Mouse (Mus musculus) kidney, adult 8-10 months (tissue): ENCODE data around the gene Jade2.

ENCODE experiments used
- DNase-seq, 2 experiments: peaks; one replicate each; pipeline ENCODE4 v3.0.0; 2022

Gene Jade2

DNA sequence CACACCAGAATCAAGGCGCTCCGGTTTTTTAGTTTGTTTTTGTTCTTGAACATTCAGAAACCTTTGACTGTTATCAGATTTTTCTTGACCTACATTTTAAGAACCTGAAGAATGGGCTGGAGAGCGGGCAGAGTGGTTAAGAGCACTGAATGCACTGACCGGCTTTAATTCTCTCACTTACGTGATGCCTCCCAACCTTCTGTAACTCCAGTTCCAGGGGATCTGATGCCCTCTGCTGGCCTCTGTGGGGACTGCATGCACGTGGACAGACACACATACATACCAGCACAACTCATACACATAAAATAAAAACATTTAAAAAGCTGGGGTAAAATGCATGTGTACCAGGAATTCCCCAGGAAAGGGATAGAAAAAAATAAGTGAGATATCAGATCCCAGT is 71.5 kb downstream of the Jade2 start:
- DNase-seq = peak; percentile 27 to 76

DNA sequence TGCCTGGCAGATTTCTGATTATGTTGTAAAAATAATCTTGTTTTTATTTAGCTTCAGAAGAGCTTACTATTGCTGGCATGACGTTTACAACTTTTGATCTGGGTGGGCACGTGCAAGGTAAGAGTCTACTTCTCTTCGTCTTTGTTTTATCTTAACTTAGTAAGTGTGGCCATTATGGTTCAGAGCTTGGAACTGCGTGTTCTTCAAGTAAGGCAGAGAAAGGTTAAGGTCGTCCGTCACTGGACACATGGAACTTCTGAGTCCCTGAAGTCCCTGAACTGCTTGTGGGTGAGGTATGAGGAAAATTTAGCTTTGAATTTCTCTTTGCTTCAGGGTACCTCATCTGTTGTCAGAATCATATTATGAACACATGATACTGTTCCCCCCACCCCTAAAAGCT is 74.7 kb downstream of the Jade2 start:
- no peak for DNase-seq

DNA sequence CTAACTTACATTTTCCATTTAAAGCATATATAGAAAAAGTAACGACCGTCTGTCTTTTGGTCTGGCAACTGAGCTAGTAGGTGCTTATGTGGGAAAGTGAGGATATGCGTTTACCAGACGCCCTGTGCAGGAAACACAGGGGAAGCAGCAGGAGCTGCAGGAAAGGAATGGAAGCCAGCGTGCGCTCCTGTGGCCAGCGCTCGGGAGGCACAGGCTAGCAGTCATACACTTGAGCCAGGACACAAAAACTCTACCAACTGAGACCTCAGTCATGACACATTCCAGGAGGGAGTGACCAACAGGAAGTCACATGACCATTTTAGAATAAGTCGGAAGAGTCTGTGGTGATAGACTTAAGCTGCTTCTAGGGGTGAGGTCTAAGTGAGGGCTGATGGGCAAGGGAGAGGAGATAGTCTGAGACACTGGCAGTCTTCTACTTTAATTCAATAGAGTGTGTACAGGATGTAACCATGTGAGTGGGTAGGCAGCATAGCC is 76.6 kb downstream of the Jade2 start:
- no peak for DNase-seq

DNA sequence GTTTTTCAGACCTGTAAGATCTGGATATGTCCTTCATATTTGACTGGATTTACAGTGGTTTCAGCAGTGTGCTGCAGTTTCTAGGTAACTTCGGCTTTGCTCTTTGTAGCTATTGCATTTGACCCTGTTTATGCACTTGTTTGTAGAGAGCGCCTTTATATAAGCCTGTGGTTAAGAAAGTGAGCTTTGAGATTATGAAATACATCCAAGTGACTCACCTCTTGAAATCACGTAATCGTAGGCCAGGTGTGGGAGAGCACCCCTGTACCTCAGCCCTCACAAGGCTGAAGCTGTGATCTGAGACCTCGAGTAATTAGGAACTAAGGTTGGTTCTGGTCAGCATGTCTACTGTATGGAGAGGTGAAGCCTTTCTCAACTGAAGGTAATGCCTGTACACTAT is 80.0 kb downstream of the Jade2 start:
- no peak for DNase-seq

DNA sequence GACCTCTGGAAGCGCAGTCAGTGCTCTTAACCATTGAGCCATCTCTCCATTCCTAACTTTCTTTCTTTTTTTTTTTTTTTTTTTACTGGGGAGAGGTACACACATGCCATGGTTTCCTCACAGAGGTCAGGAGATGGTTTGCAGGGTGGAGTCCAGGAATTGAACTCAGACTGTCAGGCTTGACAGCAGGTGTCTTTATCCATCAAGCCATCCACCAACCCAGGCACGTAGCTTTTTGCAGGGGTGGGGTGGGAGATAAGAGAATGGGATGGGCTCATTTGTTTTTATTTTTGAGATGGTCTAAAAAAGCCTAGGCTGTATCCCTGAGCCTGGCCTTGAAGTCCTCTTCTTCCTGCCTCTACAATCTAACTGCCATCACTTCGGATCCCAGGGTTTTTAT is 81.9 kb downstream of the Jade2 start:
- DNase-seq = no peak

DNA sequence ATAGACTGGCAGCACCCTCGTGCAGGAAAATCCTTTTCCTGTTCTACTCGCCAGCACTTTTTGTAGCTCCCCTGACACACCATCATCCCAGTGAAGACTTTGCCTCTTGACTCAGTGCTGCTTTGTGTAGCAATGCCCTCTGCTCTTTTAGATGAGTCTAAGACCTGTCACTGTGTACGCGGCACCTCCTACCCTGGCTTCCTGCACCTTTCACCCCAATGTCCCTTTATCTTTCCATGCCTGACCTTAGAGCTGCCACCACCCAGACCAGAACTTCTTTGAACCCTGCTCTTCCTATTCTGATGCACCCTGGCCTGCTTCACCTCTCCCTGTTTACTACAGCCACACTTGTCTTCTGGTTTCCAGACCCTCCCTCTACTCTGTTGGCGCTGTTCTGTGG is 89.2 kb downstream of the Jade2 start:
- DNase-seq = peak in 1 of 2 experiments; percentile 7

DNA sequence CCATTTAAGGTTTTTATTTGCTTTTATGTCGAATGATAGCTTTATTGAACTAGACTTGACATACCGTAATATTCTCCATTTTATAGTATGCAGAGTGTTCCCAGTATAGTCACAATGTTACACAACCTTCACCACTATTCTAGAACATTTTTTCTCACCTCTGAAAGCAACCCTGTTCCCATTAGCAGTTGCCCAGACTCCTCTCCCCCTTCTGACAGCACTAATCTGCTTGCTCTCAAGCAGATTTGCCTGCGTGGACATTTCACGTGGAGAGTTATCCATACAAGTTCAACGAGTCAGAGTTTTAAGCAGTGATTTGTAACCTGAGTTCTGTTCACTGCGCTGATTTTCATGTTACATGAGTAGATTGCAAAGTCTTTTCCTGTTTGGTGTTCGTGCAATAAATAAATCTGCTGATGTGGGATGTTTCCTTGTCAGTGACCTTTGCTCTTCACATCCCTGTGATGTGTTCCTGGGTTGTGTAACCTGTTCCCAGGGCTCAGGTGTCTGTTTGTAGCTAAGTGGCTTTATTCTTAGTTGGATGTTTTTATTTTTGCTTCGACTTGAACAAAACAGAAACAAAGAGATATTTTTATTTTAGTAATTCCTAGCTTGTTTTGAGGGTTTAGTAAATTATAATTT is 89.8 kb downstream of the Jade2 start:
- DNase-seq = peak; percentile 67 to 69

DNA sequence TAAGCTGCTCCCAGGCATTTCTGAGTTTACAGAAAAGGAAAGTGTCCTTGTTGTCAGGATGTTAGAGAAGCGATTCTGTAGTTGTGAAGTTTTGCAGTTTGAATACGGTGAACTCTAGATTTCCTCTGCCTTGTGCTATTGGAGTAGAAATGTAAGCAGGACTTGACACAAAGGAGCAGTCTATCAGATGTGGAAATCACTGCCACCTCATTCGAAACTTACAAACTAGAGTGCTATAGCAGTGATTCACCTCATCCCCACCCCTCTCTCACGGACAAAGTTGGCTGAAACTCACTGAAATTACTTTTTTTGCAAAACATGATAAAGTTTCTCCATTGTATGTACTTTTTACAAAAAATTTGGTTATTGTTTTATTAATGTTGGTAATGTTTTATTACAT is 92.6 kb downstream of the Jade2 start:
- DNase-seq = no peak

DNA sequence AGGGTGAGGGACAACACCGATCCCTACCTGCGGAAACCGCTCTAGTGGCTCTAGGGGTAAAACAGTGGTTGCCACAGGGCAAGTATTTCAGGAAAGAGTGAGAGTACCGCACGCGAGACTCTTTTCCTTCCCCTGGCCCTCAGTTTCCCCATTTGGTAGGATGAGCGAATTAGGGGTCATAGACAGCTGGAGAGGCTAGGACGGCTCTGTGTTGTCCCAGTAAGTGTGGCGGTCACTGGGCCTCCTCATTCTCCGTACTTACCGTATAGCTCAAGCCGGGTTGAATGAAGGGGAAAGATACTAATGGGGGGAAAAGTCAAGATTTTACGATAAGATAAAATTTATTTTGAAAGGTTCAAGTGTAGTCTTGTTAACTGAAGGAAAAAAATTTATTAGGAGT is 93.5 kb downstream of the Jade2 start:
- DNase-seq = no peak
